Mouse (Mus musculus): ENCODE results near the gene Rad1. TPM values are rescaled to one million over a fixed set of nuclear protein-coding genes. Genes with fewer than 3 reads are reported as not detected.
A peak's percentile ranks its signal among the peaks of the same experiment; 100 is the strongest.
"Not testable (repeated sequence)": the region's sequence is repeated elsewhere in the genome, so short reads cannot be mapped to it uniquely, and the experiment has no call there.

The Rad1 gene
- polyA plus RNA-seq, 1 experiment = 24.7 TPM

DNA sequence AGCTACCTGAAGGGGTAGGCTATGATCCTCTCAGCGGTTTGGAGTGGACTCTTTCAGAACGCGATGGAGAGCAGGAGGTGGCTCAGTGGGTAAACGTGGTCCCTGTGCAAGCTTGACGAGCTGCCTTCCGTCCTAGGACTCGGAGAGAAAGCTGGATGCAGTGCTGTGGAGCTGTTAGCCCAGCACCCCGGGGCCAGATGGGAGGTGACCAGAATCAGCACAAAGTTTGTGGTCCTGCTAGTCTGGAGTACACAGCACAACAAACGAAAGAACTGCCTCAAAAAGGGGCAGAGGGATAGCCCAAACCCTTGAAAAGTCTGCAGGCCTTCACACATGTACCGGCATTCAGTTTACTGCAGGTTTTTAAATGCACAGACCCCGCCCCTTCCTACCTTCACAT, 10.1 kb downstream of the Rad1 start:
- Histone ChIP-seq H3K4me3 (ENCODE audit: insufficient read depth, poor library complexity, severe bottlenecking) (no peak overlapping the region), H3ac (ENCODE audit: control insufficient read depth, insufficient read length, low read depth) (no peak overlapping the region), H3K27me3 (ENCODE audit: control insufficient read depth, insufficient read depth, insufficient read length) (no peaks in the 10 kb centered on the region), H3K79me3 (ENCODE audit: low read depth) (no peaks in the 10 kb centered on the region), H3K79me2 (ENCODE audit: control insufficient read depth, insufficient read depth) (no peaks in the 10 kb centered on the region), H3K36me3 (ENCODE audit: control insufficient read depth, insufficient read depth) (peaks cover 51% of the 10 kb centered on the region)
- no peak for TF ChIP-seq FOSL1 (IDR thresholded peaks at IDR 0.05; ENCODE audit: insufficient read depth, low read length, poor library complexity, severe bottlenecking)
- TF ChIP-seq MAX (IDR thresholded peaks at IDR 0.05) = no peak
- no peak for TF ChIP-seq MYOG (IDR thresholded peaks at IDR 0.05; ENCODE audit: control insufficient read depth, extremely low read depth, insufficient read length)
- no peak for TF ChIP-seq CTCF (IDR thresholded peaks at IDR 0.05; ENCODE audit: control insufficient read depth, insufficient read depth, insufficient read length)
- no peak for TF ChIP-seq USF1 (IDR thresholded peaks at IDR 0.05; ENCODE audit: low read depth)
- TF ChIP-seq CEBPB (IDR thresholded peaks at IDR 0.05; ENCODE audit: low read depth) = no peak
- TF ChIP-seq MYOD1 (IDR thresholded peaks at IDR 0.05; ENCODE audit: control insufficient read depth, insufficient read length, low read depth) = no peak

DNA sequence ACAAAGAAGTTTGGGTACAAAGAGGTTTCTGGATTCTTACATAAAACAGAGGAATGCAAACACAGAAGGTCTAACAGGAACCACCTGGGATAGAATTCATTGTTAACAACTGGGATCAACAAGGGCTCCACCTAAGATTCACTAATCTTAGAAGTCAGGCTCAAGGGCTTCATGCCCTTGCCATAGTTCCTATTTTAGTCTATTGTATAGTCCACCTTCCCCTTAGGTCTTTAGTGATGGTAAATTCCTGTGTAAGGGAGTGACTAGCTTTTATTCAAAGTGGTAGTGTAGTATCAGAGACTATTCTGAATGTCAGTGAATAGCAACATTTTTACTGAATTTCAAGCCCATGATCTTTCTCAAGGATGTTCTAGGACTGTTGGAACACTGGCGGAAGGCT, 10.9 kb downstream of the Rad1 start:
- H3K79me3 ChIP-seq (ENCODE audit: low read depth); H3K79me2 ChIP-seq (ENCODE audit: control insufficient read depth, insufficient read depth): not testable (repeated sequence)

DNA sequence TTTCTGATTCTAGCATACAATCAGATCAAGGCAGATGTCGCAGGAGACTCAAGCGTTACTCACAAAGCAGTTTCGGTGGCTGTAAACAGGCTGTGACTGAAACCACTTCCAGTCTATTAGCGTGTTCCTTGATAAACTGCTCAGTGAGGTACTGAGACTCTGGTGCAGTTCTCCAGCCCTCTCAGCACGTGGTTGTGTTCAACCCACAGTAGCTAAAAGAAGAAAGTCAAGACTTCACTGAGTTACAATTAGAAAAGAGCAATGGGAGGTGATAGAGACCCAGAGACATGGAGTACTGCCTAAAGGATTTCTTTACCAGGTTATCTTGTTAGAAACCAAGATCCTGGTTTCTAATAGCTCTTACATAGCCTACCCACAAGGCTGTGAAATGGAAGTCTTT, 13.8 kb downstream of the Rad1 start:
- Histone ChIP-seq H3K79me3 (ENCODE audit: low read depth) (no peaks in the 10 kb centered on the region), H3K4me3 (ENCODE audit: insufficient read depth, poor library complexity, severe bottlenecking) (no peak overlapping the region), H3ac (ENCODE audit: control insufficient read depth, insufficient read length, low read depth) (no peak overlapping the region), H3K36me3 (ENCODE audit: control insufficient read depth, insufficient read depth) (peaks cover 17% of the 10 kb centered on the region), H3K79me2 (ENCODE audit: control insufficient read depth, insufficient read depth) (no peaks in the 10 kb centered on the region), H3K27me3 (ENCODE audit: control insufficient read depth, insufficient read depth, insufficient read length) (no peaks in the 10 kb centered on the region)
- TF ChIP-seq MYOD1 (IDR thresholded peaks at IDR 0.05; ENCODE audit: control insufficient read depth, insufficient read length, low read depth) (no peak), CEBPB (IDR thresholded peaks at IDR 0.05; ENCODE audit: low read depth) (no peak), USF1 (IDR thresholded peaks at IDR 0.05; ENCODE audit: low read depth) (no peak), FOSL1 (IDR thresholded peaks at IDR 0.05; ENCODE audit: insufficient read depth, low read length, poor library complexity, severe bottlenecking) (no peak), CTCF (IDR thresholded peaks at IDR 0.05; ENCODE audit: control insufficient read depth, insufficient read depth, insufficient read length) (no peak), MAX (IDR thresholded peaks at IDR 0.05) (no peak), MYOG (IDR thresholded peaks at IDR 0.05; ENCODE audit: control insufficient read depth, extremely low read depth, insufficient read length) (no peak)

More for the DNA sequence above, 10.9 kb downstream of the Rad1 start:
- peaks cover 44% of the 10 kb centered on the region for H3K36me3 ChIP-seq (ENCODE audit: control insufficient read depth, insufficient read depth)
- not testable (repeated sequence) for H3K27me3 ChIP-seq (ENCODE audit: control insufficient read depth, insufficient read depth, insufficient read length); H3ac ChIP-seq (ENCODE audit: control insufficient read depth, insufficient read length, low read depth); H3K4me3 ChIP-seq (ENCODE audit: insufficient read depth, poor library complexity, severe bottlenecking)

DNA sequence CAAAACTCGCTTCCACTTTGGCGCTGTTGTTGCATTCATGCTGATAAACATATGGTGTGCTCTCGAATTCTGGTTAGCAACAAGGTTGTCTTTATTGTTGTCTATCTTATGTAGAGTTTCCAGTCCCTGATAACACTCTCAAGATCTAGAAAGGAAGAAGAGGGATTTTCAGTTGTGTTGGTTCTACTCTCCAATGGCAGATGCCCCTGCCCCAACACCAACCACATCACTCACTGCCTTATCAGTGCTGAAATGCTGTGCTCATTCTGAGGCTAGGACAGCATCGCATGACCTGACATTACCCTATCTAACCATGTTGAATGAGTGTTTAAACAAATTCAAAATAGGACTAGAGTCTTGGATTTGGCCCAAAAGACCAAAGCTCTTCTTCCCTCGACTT, 14.2 kb downstream of the Rad1 start:
- no peaks in the 10 kb centered on the region for H3K79me3 ChIP-seq (ENCODE audit: low read depth)
- no peak overlapping the region for H3ac ChIP-seq (ENCODE audit: control insufficient read depth, insufficient read length, low read depth)
- H3K27me3 ChIP-seq (ENCODE audit: control insufficient read depth, insufficient read depth, insufficient read length) = no peaks in the 10 kb centered on the region
- TF ChIP-seq MYOG (IDR thresholded peaks at IDR 0.05; ENCODE audit: control insufficient read depth, extremely low read depth, insufficient read length) (no peak), USF1 (IDR thresholded peaks at IDR 0.05; ENCODE audit: low read depth) (no peak), MAX (IDR thresholded peaks at IDR 0.05) (no peak), FOSL1 (IDR thresholded peaks at IDR 0.05; ENCODE audit: insufficient read depth, low read length, poor library complexity, severe bottlenecking) (no peak), CEBPB (IDR thresholded peaks at IDR 0.05; ENCODE audit: low read depth) (no peak), MYOD1 (IDR thresholded peaks at IDR 0.05; ENCODE audit: control insufficient read depth, insufficient read length, low read depth) (no peak), CTCF (IDR thresholded peaks at IDR 0.05; ENCODE audit: control insufficient read depth, insufficient read depth, insufficient read length) (no peak)
- H3K36me3 ChIP-seq (ENCODE audit: control insufficient read depth, insufficient read depth) = peaks cover 13% of the 10 kb centered on the region
- no peak overlapping the region for H3K4me3 ChIP-seq (ENCODE audit: insufficient read depth, poor library complexity, severe bottlenecking)
- H3K79me2 ChIP-seq (ENCODE audit: control insufficient read depth, insufficient read depth) = no peaks in the 10 kb centered on the region

GRCm38 (mm10) chr15:10500838-10501719, 15.3 kb downstream of the Rad1 start:
- TF ChIP-seq CTCF (IDR thresholded peaks at IDR 0.05; ENCODE audit: control insufficient read depth, insufficient read depth, insufficient read length) (peak; percentile 77), MYOD1 (IDR thresholded peaks at IDR 0.05; ENCODE audit: control insufficient read depth, insufficient read length, low read depth) (no peak)
- Histone ChIP-seq H3K79me2 (ENCODE audit: control insufficient read depth, insufficient read depth) (no peaks in the 10 kb centered on the region), H3ac (ENCODE audit: control insufficient read depth, insufficient read length, low read depth) (no peak overlapping the region)

GRCm38 (mm10) chr15:10506099-10506498, 20.3 kb downstream of the Rad1 start:
- TF ChIP-seq MYOG (IDR thresholded peaks at IDR 0.05; ENCODE audit: control insufficient read depth, extremely low read depth, insufficient read length) = no peak
- no peak for TF ChIP-seq CTCF (IDR thresholded peaks at IDR 0.05; ENCODE audit: control insufficient read depth, insufficient read depth, insufficient read length)
- TF ChIP-seq MYOD1 (IDR thresholded peaks at IDR 0.05; ENCODE audit: control insufficient read depth, insufficient read length, low read depth) = no peak
- no peak for TF ChIP-seq MAX (IDR thresholded peaks at IDR 0.05)
- TF ChIP-seq FOSL1 (IDR thresholded peaks at IDR 0.05; ENCODE audit: insufficient read depth, low read length, poor library complexity, severe bottlenecking) = no peak
- TF ChIP-seq CEBPB (IDR thresholded peaks at IDR 0.05; ENCODE audit: low read depth) = no peak
- TF ChIP-seq USF1 (IDR thresholded peaks at IDR 0.05; ENCODE audit: low read depth) = no peak
- no peak overlapping the region for H3K4me3 ChIP-seq (ENCODE audit: insufficient read depth, poor library complexity, severe bottlenecking)
- no peak overlapping the region for H3ac ChIP-seq (ENCODE audit: control insufficient read depth, insufficient read length, low read depth)
- no peaks in the 10 kb centered on the region for H3K36me3 ChIP-seq (ENCODE audit: control insufficient read depth, insufficient read depth)
- H3K79me3 ChIP-seq (ENCODE audit: low read depth) = no peaks in the 10 kb centered on the region
- H3K27me3 ChIP-seq (ENCODE audit: control insufficient read depth, insufficient read depth, insufficient read length) = no peaks in the 10 kb centered on the region
- no peaks in the 10 kb centered on the region for H3K79me2 ChIP-seq (ENCODE audit: control insufficient read depth, insufficient read depth)

More at GRCm38 (mm10) chr15:10500838-10501719, 15.3 kb downstream of the Rad1 start:
- Histone ChIP-seq H3K4me3 (ENCODE audit: insufficient read depth, poor library complexity, severe bottlenecking) (no peak overlapping the region), H3K36me3 (ENCODE audit: control insufficient read depth, insufficient read depth) (peaks cover 4% of the 10 kb centered on the region), H3K27me3 (ENCODE audit: control insufficient read depth, insufficient read depth, insufficient read length) (no peaks in the 10 kb centered on the region), H3K79me3 (ENCODE audit: low read depth) (no peaks in the 10 kb centered on the region)

Measured in C2C12 (cell line).